Mouse (Mus musculus) thymus, adult 2 months (tissue): Measurements from ENCODE around the gene Aldh4a1. TPM values are rescaled to one million over a fixed set of nuclear protein-coding genes. Genes with fewer than 3 reads are reported as not detected.

ENCODE experiments used
- DNase-seq: peaks from one replicate; pipeline ENCODE4 v3.0.0; 2021
- H3K27ac ChIP-seq: fragments of 200-500 bp; 2 replicates; pipeline ENCODE4 v1.5.1; 2012; ENCODE audit warnings: low read length, control low read depth; ENCODE audit not compliant: control insufficient read depth, insufficient read depth
- H3K27me3 ChIP-seq: fragments of 200-500 bp; 2 replicates; pipeline ENCODE4 v1.6.1; 2012; ENCODE audit warnings: mild to moderate bottlenecking, low read length, moderate library complexity, mixed read lengths; ENCODE audit not compliant: control insufficient read depth, insufficient read depth
- H3K36me3 ChIP-seq: fragments of 200-500 bp; 2 replicates; pipeline ENCODE4 v1.6.1; 2012; ENCODE audit warnings: mild to moderate bottlenecking, low read length, moderate library complexity; ENCODE audit not compliant: control insufficient read depth, insufficient read depth
- H3K4me1 ChIP-seq: fragments of 200-500 bp; replicated peaks from 2 replicates; pipeline ENCODE4 v1.6.1; 2012; ENCODE audit warnings: low read length; ENCODE audit not compliant: control insufficient read depth, insufficient read depth
- H3K4me3 ChIP-seq: fragments of 200-500 bp; 2 replicates; pipeline ENCODE4 v1.5.1; 2012; ENCODE audit warnings: mild to moderate bottlenecking, low read length, control low read depth, moderate library complexity; ENCODE audit not compliant: control insufficient read depth, insufficient read depth
- CTCF ChIP-seq: fragments of 200-500 bp; IDR thresholded peaks from 2 replicates; pipeline ENCODE4 v1.5.1; 2012; ENCODE audit warnings: mild to moderate bottlenecking, control low read depth, low read length, moderate library complexity, borderline replicate concordance; ENCODE audit not compliant: control insufficient read depth, poor library complexity, insufficient read depth; ENCODE audit errors: extremely low read depth
- POLR2A ChIP-seq: fragments of 200-500 bp; IDR thresholded peaks from 2 replicates; pipeline ENCODE4 v1.6.1; 2012; ENCODE audit warnings: mild to moderate bottlenecking, low read length, control low read depth, moderate library complexity; ENCODE audit not compliant: control insufficient read depth, poor library complexity, insufficient read depth; ENCODE audit errors: extremely low read depth
- WGBS: fragments of 180-500 bp; shearing (Covaris S2); methylation state at CpG from one replicate; pipeline ENCODE4 v1.1.7; 2018; 5-methylcytosine and 5-hydroxymethylcytosine counted together
- polyA plus RNA-seq: library from polyadenylated mRNA; depleted of rRNA; stranded (reverse); fragments of >200 nt; gene quantifications from 2 replicates; pipeline ENCODE4 v1.2.3, GENCODE M21; 2012; rRNA removed

Aldh4a1 gene
- polyA plus RNA-seq = 60.5 and 69.2 TPM in 2 replicates

GRCm38 (mm10) chr4:139622373-139623282, at the start of gene Aldh4a1:
Gene Aldh4a1 (plus strand): TSS chr4:139622866.
- no peaks in the 10 kb centered on the region for H3K27me3 ChIP-seq
- WGBS = under 1% methylated on average over 38 of the region's 38 CpGs
- H3K36me3 ChIP-seq = no peaks in the 10 kb centered on the region
- peak; percentile 81 for TF ChIP-seq POLR2A
- no peak for TF ChIP-seq CTCF
- DNase-seq = peak; percentile 81
- H3K4me3 ChIP-seq = peak within 1 kb of the TSS; percentile 80
- H3K4me1 ChIP-seq = peaks cover 12% of the 10 kb centered on the region
- H3K27ac ChIP-seq = no peak within 1 kb of the TSS; the same call in 1 of the 2 replicates

GRCm38 (mm10) chr4:139572928-139573512, 49.6 kb upstream of the Aldh4a1 start:
- WGBS = 66% methylated on average over 12 of the region's 12 CpGs
- no peak for DNase-seq
- TF ChIP-seq CTCF (no peak), POLR2A (no peak)
- Histone ChIP-seq H3K27me3 (peaks cover 6% of the 10 kb centered on the region; the same call in 1 of the 2 replicates), H3K27ac (no peak overlapping the region), H3K36me3 (no peaks in the 10 kb centered on the region), H3K4me3 (no peak overlapping the region), H3K4me1 (peaks cover 18% of the 10 kb centered on the region)

GRCm38 (mm10) chr4:139574156-139574798, 48.4 kb upstream of the Aldh4a1 start:
- DNase-seq = peak; percentile 99
- Histone ChIP-seq H3K4me1 (peaks cover 28% of the 10 kb centered on the region), H3K27ac (no peak overlapping the region), H3K27me3 (peaks cover 6% of the 10 kb centered on the region; the same call in 1 of the 2 replicates), H3K36me3 (no peaks in the 10 kb centered on the region), H3K4me3 (peak overlapping the region; percentile 66)
- WGBS = 1% methylated on average over 51 of the region's 52 CpGs
- no peak for TF ChIP-seq POLR2A
- no peak; the same call in 1 of the 2 replicates for TF ChIP-seq CTCF

GRCm38 (mm10) chr4:139574799-139575672, 47.6 kb upstream of the Aldh4a1 start:
- no peaks in the 10 kb centered on the region for H3K36me3 ChIP-seq
- no peak overlapping the region for H3K27ac ChIP-seq
- WGBS = under 1% methylated on average over 111 of the region's 111 CpGs
- peaks cover 6% of the 10 kb centered on the region; the same call in 1 of the 2 replicates for H3K27me3 ChIP-seq
- DNase-seq = peak; percentile 45
- H3K4me1 ChIP-seq = peaks cover 34% of the 10 kb centered on the region
- no peak for TF ChIP-seq POLR2A
- no peak for TF ChIP-seq CTCF
- peak overlapping the region; percentile 66 for H3K4me3 ChIP-seq

GRCm38 (mm10) chr4:139575673-139576003, 47.0 kb upstream of the Aldh4a1 start:
- H3K4me3 ChIP-seq = peak overlapping the region; percentile 66
- DNase-seq = no peak
- TF ChIP-seq POLR2A (no peak), CTCF (no peak)
- H3K27ac ChIP-seq = no peak overlapping the region
- no peaks in the 10 kb centered on the region for H3K36me3 ChIP-seq
- WGBS = 25% methylated on average over 14 of the region's 14 CpGs
- H3K4me1 ChIP-seq = peaks cover 40% of the 10 kb centered on the region
- H3K27me3 ChIP-seq = peaks cover 6% of the 10 kb centered on the region; the same call in 1 of the 2 replicates
